Mouse (Mus musculus): Measurements from ENCODE around the gene Plgrkt. TPM values are rescaled to one million over a fixed set of nuclear protein-coding genes. Genes with fewer than 3 reads are reported as not detected.
"Not testable (repeated sequence)": the region's sequence is repeated elsewhere in the genome, so short reads cannot be mapped to it uniquely, and the experiment has no call there.

Gene Plgrkt
- polyA plus RNA-seq (2015; fragmentation: Nextera tagmentation; extraction: Ambion mirVana) = 87.9 and 92.1 TPM in 2 replicates

DNA sequence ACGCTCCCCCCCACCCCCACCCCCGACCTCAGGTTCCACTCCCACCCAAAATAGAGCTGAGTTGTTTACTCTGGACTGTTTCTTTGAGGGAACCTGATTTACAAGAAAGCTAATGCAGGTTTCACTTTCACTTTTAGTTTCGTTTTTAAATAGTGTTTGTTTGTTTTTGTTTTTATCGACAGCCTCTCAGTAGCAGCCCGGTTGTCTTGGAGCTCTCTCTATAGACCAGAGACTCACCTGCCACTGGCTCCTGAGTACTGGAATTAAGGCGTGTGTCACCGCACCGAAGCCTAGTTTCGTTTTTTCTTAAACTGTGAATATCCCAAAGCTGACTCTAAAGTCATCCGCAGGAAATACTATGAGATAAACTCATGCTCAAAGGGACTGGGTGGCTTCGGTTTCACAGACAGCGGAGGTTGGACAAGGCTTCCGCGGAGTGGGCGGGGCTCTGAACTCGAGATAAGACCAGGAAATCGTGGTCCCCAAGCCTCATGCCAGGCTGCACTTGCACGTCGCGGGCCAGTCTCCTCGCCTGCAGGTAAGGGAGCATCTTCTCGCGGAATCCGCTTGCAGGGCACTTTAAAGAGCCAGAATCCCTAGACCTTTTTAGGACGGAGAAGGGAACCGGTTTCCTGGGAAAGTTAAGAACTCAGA, at the start of gene Plgrkt, which contains the start of gene Cd274:
Gene Plgrkt (minus strand): TSS at position 422 of the 654 bp plus-strand sequence.
Gene Cd274 (plus strand): TSS at position 487 of the 654 bp plus-strand sequence.
- ATAC-seq (ENCODE audit: low FRiP score) = no peak

DNA sequence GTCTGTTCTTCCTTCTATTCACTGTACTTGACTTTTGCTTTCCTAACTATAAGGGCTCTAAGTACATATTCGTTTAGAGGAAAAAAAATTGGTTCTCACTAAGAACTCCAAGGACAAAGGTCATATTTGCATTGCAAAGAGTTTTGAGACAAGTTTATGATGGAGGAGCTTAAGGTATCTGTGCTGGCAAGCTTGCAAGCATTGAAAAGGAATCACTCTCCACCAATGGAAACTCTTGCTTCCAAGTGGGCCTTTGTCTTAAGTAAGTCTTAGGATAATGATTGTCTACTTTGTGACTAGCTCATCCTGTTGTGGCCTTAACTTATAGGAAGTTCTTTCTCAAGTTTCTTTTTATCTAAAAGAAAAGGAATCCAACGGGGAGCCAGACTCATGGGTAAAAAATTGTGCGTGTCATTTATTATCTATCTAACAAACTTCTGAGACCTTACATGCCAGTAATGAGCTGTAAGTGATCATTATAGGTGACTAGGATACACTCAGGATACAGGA, 49.3 kb upstream of the Plgrkt start:
- H3K4me3 ChIP-seq = no peak overlapping the region
- H3K27me3 ChIP-seq = no peaks in the 10 kb centered on the region
- H3K36me3 ChIP-seq = no peaks in the 10 kb centered on the region
- H3K4me1 ChIP-seq (replicated peaks) = 0 out of 2 replicates have a peak, but pooled peaks cover 3% of the 10 kb centered on the region
- H3K27ac ChIP-seq = no peak overlapping the region
- 83% methylated on average over 3 of the region's 3 CpGs for WGBS
- H3K4me2 ChIP-seq = no peak overlapping the region
- ATAC-seq (ENCODE audit: low FRiP score) = no peak
- no peaks in the 10 kb centered on the region for H3K9me3 ChIP-seq
- H3K9ac ChIP-seq = no peak overlapping the region

More for the DNA sequence above, at the start of gene Plgrkt, which contains the start of gene Cd274:
- Histone ChIP-seq H3K4me3 (peak within 1 kb of the TSS; percentile 44), H3K27ac (no peak within 1 kb of the TSS), H3K27me3 (peaks cover 5% of the 10 kb centered on the region; the same call in 1 of the 2 replicates), H3K4me1 (replicated peaks) (peaks cover 10% of the 10 kb centered on the region), H3K4me2 (peak within 1 kb of the TSS; percentile 71), H3K9ac (peak within 1 kb of the TSS; percentile 60), H3K36me3 (no peaks in the 10 kb centered on the region), H3K9me3 (no peaks in the 10 kb centered on the region)
- WGBS = 6% methylated on average over 26 of the region's 26 CpGs

DNA sequence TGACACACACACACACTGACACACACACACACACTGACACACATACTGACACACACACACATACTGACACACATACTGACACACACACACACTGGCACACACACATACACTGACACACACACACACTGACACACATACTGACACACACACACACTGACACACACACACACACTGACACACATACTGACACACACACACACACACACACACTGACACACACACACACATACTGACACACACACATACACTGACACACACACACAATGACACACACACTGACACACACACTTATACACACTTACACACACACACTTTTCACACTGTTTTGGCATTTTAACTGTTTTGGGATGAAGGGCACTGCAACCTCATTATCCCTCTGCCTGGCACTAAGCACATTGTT, 47.7 kb upstream of the Plgrkt start:
- H3K27ac ChIP-seq; H3K4me3 ChIP-seq; ATAC-seq (ENCODE audit: low FRiP score): not testable (repeated sequence)

DNA sequence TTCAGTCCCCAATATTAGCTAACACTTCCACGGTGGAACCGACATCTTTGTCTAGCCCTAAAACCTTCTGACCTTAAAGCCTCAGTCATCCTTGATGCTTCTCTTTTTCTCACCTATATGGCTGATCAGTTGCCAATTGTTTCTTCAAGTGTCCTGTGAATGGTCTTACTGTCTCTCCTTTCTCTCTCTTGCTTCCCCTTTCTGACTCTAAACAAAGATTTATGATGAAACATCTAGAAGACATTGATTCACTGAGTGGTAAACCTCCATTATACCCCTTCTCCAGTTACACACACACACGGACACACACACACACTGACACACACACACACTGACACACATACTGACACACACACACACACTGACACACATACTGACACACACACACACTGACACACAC, 47.3 kb upstream of the Plgrkt start:
- Histone ChIP-seq H3K27me3 (no peaks in the 10 kb centered on the region), H3K4me3 (no peak overlapping the region), H3K9ac (no peak overlapping the region), H3K36me3 (no peaks in the 10 kb centered on the region), H3K27ac (no peak overlapping the region), H3K4me2 (no peak overlapping the region), H3K4me1 (replicated peaks) (0 out of 2 replicates have a peak, but pooled peaks cover 3% of the 10 kb centered on the region), H3K9me3 (no peaks in the 10 kb centered on the region)
- 91% methylated on average over 3 of the region's 3 CpGs for WGBS
- no peak for ATAC-seq (ENCODE audit: low FRiP score)

More for the DNA sequence above, 47.7 kb upstream of the Plgrkt start:
- not testable (repeated sequence) for H3K9ac ChIP-seq; H3K36me3 ChIP-seq; H3K27me3 ChIP-seq; H3K9me3 ChIP-seq; H3K4me2 ChIP-seq; H3K4me1 ChIP-seq (replicated peaks)

DNA sequence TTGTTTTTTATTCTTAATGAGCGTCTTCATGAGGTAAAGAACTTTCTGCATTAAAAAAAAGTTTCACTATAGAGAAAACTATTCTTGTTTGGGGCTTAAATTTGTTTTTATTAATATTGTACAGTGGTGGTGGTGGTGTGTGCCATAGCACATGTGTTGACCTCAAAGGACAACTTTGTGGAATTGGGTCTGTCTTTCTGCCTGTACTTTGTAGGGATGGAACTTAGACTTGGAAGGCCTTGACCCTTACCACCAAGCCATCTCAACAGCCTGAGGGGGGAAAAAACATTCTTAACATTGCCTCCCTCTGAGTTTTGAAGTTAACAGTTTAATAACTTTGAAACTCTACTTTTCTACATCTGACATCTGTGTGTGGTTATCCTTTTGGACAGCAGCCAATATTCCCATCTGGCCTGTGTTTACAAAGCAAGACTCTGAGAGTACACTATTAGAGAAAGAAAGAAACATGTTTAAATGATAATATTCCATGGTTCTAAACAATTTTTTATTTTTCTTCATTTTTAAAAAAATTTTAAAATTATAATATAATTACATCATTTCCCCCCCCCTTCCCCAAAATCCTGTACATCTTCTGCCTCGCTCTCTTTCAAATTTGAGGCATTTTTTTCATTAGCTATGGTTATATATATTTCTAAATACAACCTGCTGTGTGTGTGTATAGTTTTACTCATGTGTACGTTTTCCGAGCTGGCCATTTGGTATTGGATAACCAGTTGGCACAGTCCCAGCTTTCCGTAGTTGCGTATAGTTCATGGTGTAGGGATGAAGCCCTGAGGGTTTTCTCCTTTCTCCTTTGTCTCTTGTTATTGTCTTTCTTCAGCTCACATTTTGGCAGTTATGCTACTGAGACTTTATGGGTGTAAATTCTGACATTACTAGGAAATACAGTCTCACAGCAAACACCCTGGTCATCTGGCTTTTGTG, 45.6 kb upstream of the Plgrkt start:
- ATAC-seq (ENCODE audit: low FRiP score) = no peak
- H3K27me3 ChIP-seq = no peaks in the 10 kb centered on the region
- H3K9me3 ChIP-seq = no peaks in the 10 kb centered on the region
- H3K9ac ChIP-seq = no peak overlapping the region
- no peak overlapping the region for H3K4me2 ChIP-seq
- H3K36me3 ChIP-seq = no peaks in the 10 kb centered on the region
- no peak overlapping the region for H3K4me3 ChIP-seq
- H3K4me1 ChIP-seq (replicated peaks) = 0 out of 2 replicates have a peak, but pooled peaks cover 3% of the 10 kb centered on the region
- H3K27ac ChIP-seq = no peak overlapping the region
- 74% methylated on average over 6 of the region's 6 CpGs for WGBS

DNA sequence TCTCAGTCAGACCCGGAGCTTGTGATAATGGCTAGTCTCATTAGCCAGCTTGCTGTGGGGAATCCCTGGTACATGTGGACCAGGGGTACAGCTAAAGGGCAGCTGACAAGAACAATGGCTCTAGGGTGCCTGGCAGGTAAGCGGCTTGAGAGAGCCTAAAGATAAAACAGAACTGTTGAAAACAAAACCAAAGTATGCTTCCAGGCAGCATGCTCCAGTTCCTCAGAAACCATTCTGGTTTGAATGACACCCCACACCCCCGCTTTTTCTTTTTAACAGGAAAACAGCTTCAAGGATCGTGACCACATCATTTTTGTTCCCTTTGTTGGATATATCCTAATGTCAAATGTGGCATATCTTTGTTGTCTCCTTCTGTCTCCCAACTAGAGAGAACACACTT, 43.4 kb upstream of the Plgrkt start, which contains the start of gene Pdcd1lg2:
Gene Pdcd1lg2 (plus strand): TSS at position 301 of the 400 bp plus-strand sequence.
- no peak for ATAC-seq (ENCODE audit: low FRiP score)
- Histone ChIP-seq H3K4me3 (no peak within 1 kb of the TSS), H3K4me2 (no peak within 1 kb of the TSS), H3K27me3 (no peaks in the 10 kb centered on the region), H3K36me3 (no peaks in the 10 kb centered on the region), H3K4me1 (replicated peaks) (0 out of 2 replicates have a peak, but pooled peaks cover 3% of the 10 kb centered on the region), H3K9ac (no peak within 1 kb of the TSS), H3K27ac (no peak within 1 kb of the TSS), H3K9me3 (no peaks in the 10 kb centered on the region)
- 91% methylated on average over 4 of the region's 4 CpGs for WGBS

DNA sequence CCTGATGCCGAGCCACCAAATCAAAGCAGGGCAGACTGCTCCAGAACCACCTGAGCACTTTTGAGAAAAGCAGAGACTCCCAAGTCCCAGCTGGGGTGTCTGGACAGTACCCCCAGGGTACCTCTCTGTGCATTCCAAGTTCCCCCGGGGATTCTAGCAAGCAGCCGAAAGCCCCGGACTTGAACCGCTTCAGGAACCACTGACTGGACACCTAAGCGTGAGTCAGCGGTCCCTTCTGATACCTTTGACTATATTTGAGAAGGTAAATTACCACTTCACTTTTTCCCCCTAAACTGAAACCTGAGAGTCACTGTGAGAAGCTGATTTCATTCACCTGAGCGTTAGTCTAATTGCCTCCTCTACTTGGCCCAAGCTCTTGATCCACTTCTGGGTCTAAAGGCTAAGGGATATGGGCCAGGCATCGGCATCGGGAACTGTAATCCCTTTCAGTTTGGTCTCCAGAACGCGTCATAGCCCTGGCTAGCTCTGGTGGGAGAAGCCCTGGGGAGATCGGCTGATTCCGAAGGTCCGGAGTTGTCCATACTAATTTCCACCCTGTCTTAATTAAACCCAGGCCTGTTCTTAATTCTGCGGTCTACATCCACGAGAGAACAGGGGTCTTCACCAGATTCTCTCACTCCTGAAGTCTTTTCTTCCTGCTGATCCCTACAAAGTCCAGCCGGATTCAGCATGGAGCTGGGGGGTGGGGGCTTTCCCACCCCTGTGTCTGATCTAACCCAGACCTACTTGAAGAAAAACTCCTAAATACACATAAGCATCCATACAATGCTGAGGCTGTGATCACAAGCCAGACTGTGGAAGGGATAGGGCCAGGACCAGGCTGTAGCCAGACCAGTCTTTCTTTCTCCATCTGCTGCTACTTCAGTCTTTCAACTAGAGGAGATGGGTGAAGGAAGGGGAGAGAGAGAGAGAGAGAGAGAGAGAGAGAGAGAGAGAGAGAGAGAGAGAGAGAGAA, 39.1 kb upstream of the Plgrkt start:
- H3K27ac ChIP-seq = no peak overlapping the region
- H3K4me1 ChIP-seq (replicated peaks) = peaks cover 7% of the 10 kb centered on the region; the same call in 1 of the 2 replicates
- no peak overlapping the region for H3K9ac ChIP-seq
- no peak overlapping the region for H3K4me3 ChIP-seq
- no peak overlapping the region for H3K4me2 ChIP-seq
- ATAC-seq (ENCODE audit: low FRiP score) = no peak
- no peaks in the 10 kb centered on the region for H3K27me3 ChIP-seq
- H3K36me3 ChIP-seq = no peaks in the 10 kb centered on the region
- 0 out of 2 replicates have a peak, but pooled peaks cover 1% of the 10 kb centered on the region for H3K9me3 ChIP-seq
- WGBS = 80% methylated on average over 18 of the region's 18 CpGs

DNA sequence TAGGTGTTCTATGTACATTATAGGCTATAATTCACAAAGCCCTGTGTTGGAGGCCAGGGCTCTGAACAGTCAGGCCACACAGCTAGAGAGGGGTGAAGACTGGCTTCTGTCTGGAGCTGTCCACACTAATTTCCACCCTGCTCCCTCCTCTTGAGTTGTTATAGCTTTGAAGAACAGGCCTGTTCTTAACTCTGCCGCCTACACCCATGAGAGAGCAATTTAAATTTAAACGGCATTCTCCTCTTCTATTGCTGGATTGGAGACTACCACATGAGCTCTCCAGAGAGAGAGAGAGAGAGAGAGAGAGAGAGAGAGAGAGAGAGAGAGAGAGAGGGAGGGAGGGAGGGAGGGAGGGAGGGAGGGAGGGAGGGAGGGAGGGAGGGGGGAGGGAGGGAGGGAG, 38.2 kb upstream of the Plgrkt start:
- Histone ChIP-seq H3K4me2 (no peak overlapping the region), H3K4me1 (replicated peaks) (peaks cover 7% of the 10 kb centered on the region; the same call in 1 of the 2 replicates), H3K27me3 (no peaks in the 10 kb centered on the region), H3K9ac (no peak overlapping the region), H3K9me3 (peaks cover 6% of the 10 kb centered on the region; the same call in 1 of the 2 replicates), H3K4me3 (no peak overlapping the region), H3K27ac (no peak overlapping the region), H3K36me3 (no peaks in the 10 kb centered on the region)
- ATAC-seq (ENCODE audit: low FRiP score) = no peak
- 49% methylated on average over 2 of the region's 2 CpGs for WGBS

DNA sequence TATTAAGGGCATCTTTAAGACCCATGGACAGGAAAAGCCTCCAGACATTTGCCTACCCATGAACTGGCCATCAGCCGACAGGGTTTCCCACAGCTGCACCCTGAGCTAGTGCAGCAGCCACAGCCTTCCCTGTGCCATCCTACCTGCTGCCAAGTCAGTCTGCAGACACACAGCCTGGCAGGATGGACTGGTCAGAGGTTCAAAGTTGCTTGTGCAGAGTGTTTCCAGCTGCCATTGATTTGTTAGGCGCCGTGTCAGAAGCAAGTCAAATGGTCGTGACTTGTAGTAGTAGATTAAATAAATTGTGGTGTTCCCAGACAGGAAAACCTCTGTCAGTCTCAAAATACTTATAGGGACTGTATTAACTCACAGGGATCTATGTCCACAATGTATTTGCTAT, 36.1 kb upstream of the Plgrkt start:
- H3K27ac ChIP-seq = no peak overlapping the region
- H3K36me3 ChIP-seq = no peaks in the 10 kb centered on the region
- 94% methylated on average over 4 of the region's 4 CpGs for WGBS
- peaks cover 8% of the 10 kb centered on the region for H3K9me3 ChIP-seq
- no peak overlapping the region for H3K9ac ChIP-seq
- no peaks in the 10 kb centered on the region for H3K27me3 ChIP-seq
- H3K4me1 ChIP-seq (replicated peaks) = peaks cover 7% of the 10 kb centered on the region; the same call in 1 of the 2 replicates
- no peak overlapping the region for H3K4me3 ChIP-seq
- no peak overlapping the region for H3K4me2 ChIP-seq
- ATAC-seq (ENCODE audit: low FRiP score) = no peak

DNA sequence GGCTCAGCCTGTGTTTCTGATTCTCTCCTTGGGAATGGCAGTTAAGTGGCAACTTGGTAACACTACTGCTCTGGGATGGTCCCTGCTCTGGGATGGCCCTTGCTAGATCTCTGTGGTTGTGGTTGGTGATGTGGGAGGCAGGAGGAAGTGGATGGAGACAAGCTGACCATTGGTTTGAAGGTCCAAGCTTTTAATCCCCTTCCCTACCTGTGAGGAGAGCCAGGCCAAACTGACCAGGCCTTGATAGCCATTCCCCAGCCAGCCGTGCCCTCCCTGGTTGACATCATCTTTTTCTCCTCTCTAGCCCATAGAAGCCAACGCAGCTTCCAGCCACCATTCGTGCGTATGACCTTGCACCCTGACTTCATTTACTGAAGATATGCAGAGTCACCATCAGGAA, 35.4 kb upstream of the Plgrkt start:
- Histone ChIP-seq H3K4me2 (no peak overlapping the region), H3K36me3 (no peaks in the 10 kb centered on the region), H3K9me3 (peaks cover 14% of the 10 kb centered on the region), H3K9ac (no peak overlapping the region), H3K27me3 (no peaks in the 10 kb centered on the region), H3K4me1 (replicated peaks) (peaks cover 7% of the 10 kb centered on the region; the same call in 1 of the 2 replicates), H3K4me3 (no peak overlapping the region), H3K27ac (no peak overlapping the region)
- 95% methylated on average over 4 of the region's 4 CpGs for WGBS
- ATAC-seq (ENCODE audit: low FRiP score) = no peak

DNA sequence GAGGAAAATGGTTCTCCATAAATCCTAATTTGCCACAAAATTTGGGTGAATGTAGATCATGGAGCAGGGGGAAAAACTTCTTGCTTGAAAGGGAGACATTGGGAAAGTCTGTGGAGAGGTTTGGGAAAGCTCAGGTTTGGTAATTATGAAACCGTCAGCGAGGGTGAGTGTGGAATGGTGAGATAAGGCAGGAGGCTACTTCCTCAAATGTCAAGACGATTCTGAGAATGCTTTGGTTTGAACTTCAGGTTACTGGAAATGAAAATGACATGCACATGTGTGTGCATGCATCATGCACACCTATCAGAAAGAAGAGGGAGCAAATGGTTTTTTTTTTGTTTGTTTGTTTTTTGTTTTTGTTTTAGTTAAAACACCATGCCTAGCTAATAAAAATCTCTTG, 33.3 kb upstream of the Plgrkt start:
- H3K27me3 ChIP-seq = no peaks in the 10 kb centered on the region
- no peaks in the 10 kb centered on the region for H3K36me3 ChIP-seq
- peaks cover 7% of the 10 kb centered on the region; the same call in 1 of the 2 replicates for H3K4me1 ChIP-seq (replicated peaks)
- ATAC-seq (ENCODE audit: low FRiP score) = no peak
- H3K9me3 ChIP-seq = peaks cover 17% of the 10 kb centered on the region
- H3K4me2 ChIP-seq = no peak overlapping the region
- H3K9ac ChIP-seq = no peak overlapping the region
- 89% methylated on average over 3 of the region's 3 CpGs for WGBS
- no peak overlapping the region for H3K4me3 ChIP-seq
- H3K27ac ChIP-seq = no peak overlapping the region

Data from hindbrain, embryonic 13.5 days (tissue).